Mouse (Mus musculus) bone marrow macrophage, adult 2 months (primary cell): Measurements from ENCODE around the gene Lrrc28.

Experiments used
- CTCF ChIP-seq: IDR thresholded peaks from 2 replicates; pipeline ENCODE4 v1.5.1; 2012; ENCODE audit warnings: low read depth, mild to moderate bottlenecking, low read length, moderate library complexity
- POLR2A ChIP-seq: IDR thresholded peaks from 2 replicates; pipeline ENCODE4 v1.6.1; 2012; ENCODE audit warnings: mild to moderate bottlenecking, low read depth, low read length, borderline replicate concordance

DNA sequence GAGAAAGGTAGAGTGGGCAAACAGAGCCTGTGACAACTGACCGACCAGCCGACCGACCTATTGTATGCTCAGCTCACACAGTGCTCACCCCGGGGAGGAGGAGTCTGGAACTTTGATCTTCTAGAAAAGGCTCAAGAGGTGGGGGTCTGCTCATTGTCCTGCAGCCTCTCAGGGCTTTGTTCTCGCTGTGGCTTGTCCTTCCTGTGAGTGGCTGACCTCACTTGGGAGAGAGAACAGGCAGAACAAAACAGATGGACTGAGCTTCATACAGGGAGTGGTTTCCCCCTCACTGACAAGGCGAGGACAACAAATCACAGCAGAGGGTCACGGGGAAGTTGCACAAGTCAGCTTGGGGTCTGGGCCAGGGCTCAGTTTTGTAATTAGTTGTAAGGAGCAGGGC lies 181.5 kb downstream of the Lrrc28 start:
- no peak for TF ChIP-seq CTCF
- TF ChIP-seq POLR2A = no peak
